Mouse (Mus musculus): ENCODE data around the gene Asic2.

- no peak for TF ChIP-seq POLR2A (IDR thresholded peaks at IDR 0.05; ENCODE audit: low read depth, low read length)
- TF ChIP-seq CTCF (IDR thresholded peaks at IDR 0.05; ENCODE audit: borderline replicate concordance, insufficient read depth, low read length): no peak
These were observed 347.7 kb downstream of the Asic2 start for GRCm38 (mm10) chr11:81620516-81620915.

Measured in embryonic fibroblast, embryonic 13.5 days (primary cell).